Mouse (Mus musculus) right cerebral cortex, adult 18-20 months (tissue): ENCODE results near the gene Arpc5l.
"Not testable (repeated sequence)": the region's sequence is repeated elsewhere in the genome, so short reads cannot be mapped to it uniquely, and the experiment has no call there.

Experiments used
- DNase-seq: peaks from one replicate; pipeline ENCODE4 v3.0.0; 2022; ENCODE audit warnings: mixed read lengths

Arpc5l gene

GRCm38 (mm10) chr2:39000587-39000919 is 4.6 kb upstream of the Arpc5l start:
- no peak for DNase-seq

- no peak for DNase-seq
Measured at GRCm38 (mm10) chr2:39001866-39002265, 3.3 kb upstream of the Arpc5l start.

- no peak for DNase-seq
Measured at GRCm38 (mm10) chr2:39003106-39003505, 2.0 kb upstream of the Arpc5l start.

- DNase-seq = no peak
Measured at GRCm38 (mm10) chr2:39003512-39003911, 1.6 kb upstream of the Arpc5l start.

- DNase-seq = no peak
Measured at GRCm38 (mm10) chr2:39004372-39004771, 776 bp upstream of the Arpc5l start.

GRCm38 (mm10) chr2:39005574-39006079 is 479 bp downstream of the Arpc5l start, which contains the start of gene Rpl35:
Gene Rpl35 (minus strand): TSS chr2:39005624.
- no peak for DNase-seq

GRCm38 (mm10) chr2:39006149-39006730 is 1.1 kb downstream of the Arpc5l start:
- no peak for DNase-seq

- DNase-seq = peak; percentile 97
Measured at GRCm38 (mm10) chr2:39007865-39008264, 2.7 kb downstream of the Arpc5l start.

- peak; percentile 49 for DNase-seq
Measured at GRCm38 (mm10) chr2:39008350-39008851, 3.3 kb downstream of the Arpc5l start.

- peak; percentile 57 for DNase-seq
Measured at GRCm38 (mm10) chr2:39008954-39009365, 3.8 kb downstream of the Arpc5l start.

- not testable (repeated sequence) for DNase-seq
Measured at GRCm38 (mm10) chr2:39010144-39010543, 5.0 kb downstream of the Arpc5l start.

- DNase-seq = no peak
Measured at GRCm38 (mm10) chr2:39011264-39011663, 6.1 kb downstream of the Arpc5l start.

GRCm38 (mm10) chr2:39011971-39012370 is 6.8 kb downstream of the Arpc5l start:
- DNase-seq = no peak

GRCm38 (mm10) chr2:39012768-39013279 is 7.7 kb downstream of the Arpc5l start:
- no peak for DNase-seq

GRCm38 (mm10) chr2:39016581-39016980 is 11.4 kb downstream of the Arpc5l start:
- DNase-seq = no peak

- no peak for DNase-seq
Measured at GRCm38 (mm10) chr2:39020004-39020403, 14.9 kb downstream of the Arpc5l start.

- DNase-seq = peak; percentile 16
Measured at GRCm38 (mm10) chr2:39031611-39032010, 26.5 kb downstream of the Arpc5l start.

- DNase-seq = no peak
Measured at GRCm38 (mm10) chr2:39040215-39040614, 35.1 kb downstream of the Arpc5l start.

GRCm38 (mm10) chr2:39048515-39048914 is 43.4 kb downstream of the Arpc5l start:
- no peak for DNase-seq

GRCm38 (mm10) chr2:39064687-39065399 is 59.7 kb downstream of the Arpc5l start:
- no peak for DNase-seq
